Mouse (Mus musculus) hindbrain, embryonic 11.5 days (tissue): Measurements from ENCODE around the gene Rgp1. TPM values are rescaled to one million over a fixed set of nuclear protein-coding genes. Genes with fewer than 3 reads are reported as not detected.
A peak's percentile ranks its signal among the peaks of the same experiment; 100 is the strongest.

ENCODE experiments used
- ATAC-seq: fragments of 200-750 bp; cut with Nextera tagmentation; 2 replicates; pipeline ENCODE4 v1.8.0; 2017; ENCODE audit warnings: mild to moderate bottlenecking, moderate TSS enrichment, moderate library complexity; ENCODE audit not compliant: low FRiP score
- DNase-seq: peaks from one replicate; pipeline ENCODE4 v3.0.0-alpha.2; 2015; ENCODE audit warnings: low spot score
- H3K27ac ChIP-seq: fragments of 300-500 bp; sonication (generic); 2 replicates; pipeline ENCODE4 v1.5.1; 2014; ENCODE audit warnings: mild to moderate bottlenecking, low read depth, low read length
- H3K27me3 ChIP-seq: fragments of 300-500 bp; sonication (generic); 2 replicates; pipeline ENCODE4 v1.6.1; 2014; ENCODE audit warnings: mild to moderate bottlenecking, low read length, moderate library complexity, mixed read lengths; ENCODE audit not compliant: control insufficient read depth, insufficient read depth
- H3K36me3 ChIP-seq: fragments of 300-500 bp; sonication (generic); 2 replicates; pipeline ENCODE4 v1.6.1; 2014; ENCODE audit warnings: mild to moderate bottlenecking, low read length, moderate library complexity, mixed read lengths; ENCODE audit not compliant: control insufficient read depth, insufficient read depth
- H3K4me1 ChIP-seq: fragments of 300-500 bp; sonication (generic); replicated peaks from 2 replicates; pipeline ENCODE4 v1.6.1; 2014; ENCODE audit warnings: low read length, mixed read lengths; ENCODE audit not compliant: control insufficient read depth, insufficient read depth
- H3K4me2 ChIP-seq: fragments of 300-500 bp; sonication (generic); replicated peaks from 2 replicates; pipeline ENCODE4 v1.6.1; 2014; ENCODE audit warnings: mild to moderate bottlenecking, low read depth, low read length
- H3K4me3 ChIP-seq: fragments of 300-500 bp; sonication (generic); 2 replicates; pipeline ENCODE4 v1.5.1; 2014; ENCODE audit warnings: low read depth, low read length
- H3K9ac ChIP-seq: fragments of 300-500 bp; sonication (generic); 2 replicates; pipeline ENCODE4 v1.6.1; 2014; ENCODE audit warnings: low read depth, low read length
- H3K9me3 ChIP-seq: fragments of 300-500 bp; sonication (generic); 2 replicates; pipeline ENCODE4 v1.6.1; 2016; ENCODE audit warnings: low read length; ENCODE audit not compliant: control insufficient read depth
- WGBS: fragments of 180-500 bp; shearing (Covaris S2); extraction: QIAGEN DNeasy Blood & Tissue Kit; methylation state at CpG from one replicate; pipeline ENCODE4 v1.1.7; 2014; 5-methylcytosine and 5-hydroxymethylcytosine counted together
- polyA plus RNA-seq: library from polyadenylated mRNA; unstranded; fragments of >200 nt; fragmentation: Nextera tagmentation; extraction: Ambion mirVana; gene quantifications from 2 replicates; pipeline ENCODE4 v1.2.1, GENCODE M21; 2014

The Rgp1 gene
- polyA plus RNA-seq, 1 experiment from 2014 or later: 41.1 TPM

DNA sequence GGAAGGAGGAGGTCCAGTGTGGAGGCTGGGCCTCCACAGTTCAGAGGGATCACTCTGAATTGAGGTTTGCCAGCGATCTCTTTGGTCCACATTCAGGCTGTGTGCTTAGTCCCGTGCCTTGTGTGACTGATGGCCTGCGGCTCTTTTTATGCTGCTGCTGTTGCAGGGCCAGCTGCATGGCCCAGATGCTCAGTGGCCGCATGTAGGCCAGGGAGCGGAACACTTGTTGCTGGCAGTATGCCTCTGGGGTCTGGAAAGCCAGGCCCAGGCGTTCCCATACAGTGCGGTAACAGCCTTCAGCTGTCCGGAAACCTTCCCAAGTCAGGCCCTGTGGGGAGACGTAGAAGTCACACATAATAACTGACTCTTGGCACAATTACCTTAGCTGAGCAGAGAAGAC is 11.4 kb upstream of the Rgp1 start:
- H3K27me3 ChIP-seq: no peaks in the 10 kb centered on the region
- no peak overlapping the region for H3K27ac ChIP-seq
- no peak overlapping the region for H3K4me3 ChIP-seq
- peaks cover 4% of the 10 kb centered on the region for H3K4me1 ChIP-seq
- ATAC-seq: no peak
- DNase-seq: no peak
- 97% methylated on average over 9 of the region's 9 CpGs for WGBS
- H3K4me2 ChIP-seq: no peak overlapping the region
- H3K9ac ChIP-seq: no peak overlapping the region
- H3K36me3 ChIP-seq: peaks cover 24% of the 10 kb centered on the region
- H3K9me3 ChIP-seq: no peaks in the 10 kb centered on the region

DNA sequence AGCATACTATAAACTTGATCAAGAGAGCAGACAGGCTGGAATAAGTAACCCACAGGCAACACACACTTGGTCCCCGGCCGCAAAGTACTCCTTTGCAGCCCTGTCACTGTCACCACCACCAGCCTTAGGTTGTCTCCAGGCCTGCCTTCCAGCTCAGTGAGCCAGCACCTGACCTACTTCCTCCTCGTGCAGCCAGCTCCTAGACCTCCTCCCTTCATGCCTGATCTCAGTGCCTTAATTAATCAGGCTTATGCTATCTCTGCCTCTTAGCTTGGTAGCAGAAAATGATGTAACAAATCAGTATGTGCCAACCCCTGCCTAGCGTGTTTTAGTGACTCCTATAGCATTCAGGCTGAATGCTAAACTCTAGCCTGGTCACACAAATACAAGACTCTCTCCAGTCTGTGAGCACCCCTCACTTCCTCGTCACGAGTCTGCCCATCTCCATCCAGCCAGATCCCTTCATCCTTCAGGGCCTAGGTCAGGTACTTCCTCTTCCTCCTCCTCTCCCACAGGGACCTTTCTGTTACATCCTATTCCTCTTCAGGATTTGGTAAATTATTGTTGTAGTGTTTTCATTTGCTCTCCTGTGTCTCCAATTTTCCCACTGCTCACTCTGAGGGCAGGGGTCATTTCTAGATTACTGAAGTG is 7.0 kb upstream of the Rgp1 start:
- WGBS: 90% methylated on average over 6 of the region's 6 CpGs
- Histone ChIP-seq H3K27me3 (no peaks in the 10 kb centered on the region), H3K4me2 (no peak overlapping the region), H3K9me3 (no peaks in the 10 kb centered on the region), H3K27ac (no peak overlapping the region), H3K4me1 (no peaks in the 10 kb centered on the region; the same call in 1 of the 2 replicates), H3K36me3 (peaks cover 22% of the 10 kb centered on the region), H3K9ac (no peak overlapping the region), H3K4me3 (no peak overlapping the region)
- DNase-seq (no peak), ATAC-seq (no peak)

DNA sequence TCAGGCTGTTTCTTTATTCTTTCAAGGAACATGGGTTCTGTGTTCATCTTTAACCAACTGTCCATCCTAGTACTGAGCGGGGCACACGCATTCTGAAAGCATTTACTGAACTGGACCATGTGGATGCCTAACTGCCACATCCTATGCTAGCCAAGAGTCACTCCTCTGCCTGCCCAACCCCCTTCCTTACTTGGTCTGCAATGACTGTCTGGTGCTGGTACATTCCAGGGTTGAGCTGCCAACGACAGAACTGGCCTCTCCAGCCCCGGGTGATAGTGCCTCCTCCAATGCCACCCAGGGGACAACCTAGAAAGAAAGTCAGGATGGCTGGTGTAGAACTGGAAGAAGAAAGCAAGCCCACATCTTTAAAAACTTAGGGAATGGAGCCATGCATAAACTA is 5.0 kb upstream of the Rgp1 start:
- H3K4me3 ChIP-seq: no peak overlapping the region
- no peaks in the 10 kb centered on the region for H3K9me3 ChIP-seq
- no peak overlapping the region for H3K9ac ChIP-seq
- 93% methylated on average over 4 of the region's 4 CpGs for WGBS
- no peak overlapping the region for H3K4me2 ChIP-seq
- no peak for ATAC-seq
- H3K27ac ChIP-seq: no peak overlapping the region
- no peak for DNase-seq
- H3K36me3 ChIP-seq: peaks cover 18% of the 10 kb centered on the region
- peaks cover 10% of the 10 kb centered on the region; the same call in 1 of the 2 replicates for H3K4me1 ChIP-seq
- no peaks in the 10 kb centered on the region for H3K27me3 ChIP-seq

DNA sequence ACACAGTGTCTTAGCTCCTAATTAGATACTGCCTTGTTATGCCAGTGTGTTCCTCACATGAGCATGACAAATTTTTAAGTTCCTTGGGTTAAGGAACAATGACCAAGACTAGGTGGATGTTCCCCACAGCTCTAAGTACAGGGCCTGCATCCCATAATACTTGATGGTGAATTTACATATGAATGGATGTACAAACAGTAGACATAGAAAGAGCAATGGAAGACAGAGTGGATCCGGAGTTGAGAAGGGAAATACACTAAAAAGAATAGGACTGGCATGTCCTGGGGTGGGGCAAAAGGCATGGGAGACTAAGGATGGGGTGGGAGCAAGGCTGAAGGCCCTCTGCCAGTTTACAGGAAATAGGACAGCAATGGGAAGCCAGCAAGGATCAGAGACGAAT is 3.2 kb upstream of the Rgp1 start:
- ATAC-seq: no peak
- no peak overlapping the region for H3K4me3 ChIP-seq

DNA sequence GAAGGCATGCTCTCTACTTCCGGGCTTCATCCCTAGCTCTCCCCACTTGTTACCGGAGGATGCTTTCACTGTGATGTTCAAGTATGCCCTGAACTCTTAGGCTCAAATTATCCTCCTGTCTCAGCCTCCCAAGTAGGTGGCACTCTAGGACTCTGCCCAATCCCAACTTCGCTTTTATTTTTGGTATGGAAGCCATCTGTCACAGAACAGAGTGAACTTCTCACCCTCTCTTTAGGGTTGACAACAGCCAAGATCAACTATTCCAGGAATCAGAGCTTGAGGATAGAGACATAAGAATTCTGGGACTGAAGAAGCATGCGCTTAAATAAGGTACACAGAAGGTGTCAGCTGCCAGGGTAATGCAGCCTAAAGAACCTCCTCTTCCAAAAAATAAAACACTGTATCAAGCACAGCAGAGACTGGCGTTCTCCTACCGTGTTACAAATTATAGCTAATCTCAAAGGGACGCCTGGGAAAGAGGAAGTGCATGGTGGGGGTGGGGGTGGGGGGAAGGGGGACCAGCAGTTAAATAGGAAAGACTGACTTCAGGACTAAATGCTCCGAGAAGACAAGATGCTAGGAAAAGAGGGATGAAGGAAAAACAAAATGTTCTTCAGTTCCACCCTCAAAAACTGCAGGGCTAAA is 1.2 kb upstream of the Rgp1 start:
- peaks cover 10% of the 10 kb centered on the region; the same call in 1 of the 2 replicates for H3K4me1 ChIP-seq
- H3K4me3 ChIP-seq: peak overlapping the region; percentile 86
- no peak for ATAC-seq
- H3K27me3 ChIP-seq: no peaks in the 10 kb centered on the region
- no peak overlapping the region for H3K27ac ChIP-seq
- no peak for DNase-seq
- 55% methylated on average over 8 of the region's 8 CpGs for WGBS
- no peaks in the 10 kb centered on the region for H3K9me3 ChIP-seq
- H3K9ac ChIP-seq: peak overlapping the region; percentile 95
- peak overlapping the region; percentile 76 for H3K4me2 ChIP-seq
- peaks cover 1% of the 10 kb centered on the region; the same call in 1 of the 2 replicates for H3K36me3 ChIP-seq

More for the DNA sequence above, 3.2 kb upstream of the Rgp1 start:
- DNase-seq: no peak
- WGBS: 83% methylated on average over 2 of the region's 2 CpGs
- Histone ChIP-seq H3K36me3 (peaks cover 5% of the 10 kb centered on the region), H3K4me1 (peaks cover 10% of the 10 kb centered on the region; the same call in 1 of the 2 replicates), H3K27ac (no peak overlapping the region), H3K9me3 (no peaks in the 10 kb centered on the region), H3K27me3 (no peaks in the 10 kb centered on the region), H3K9ac (no peak overlapping the region), H3K4me2 (peak overlapping the region; percentile 12; the same call in 1 of the 2 replicates)

DNA sequence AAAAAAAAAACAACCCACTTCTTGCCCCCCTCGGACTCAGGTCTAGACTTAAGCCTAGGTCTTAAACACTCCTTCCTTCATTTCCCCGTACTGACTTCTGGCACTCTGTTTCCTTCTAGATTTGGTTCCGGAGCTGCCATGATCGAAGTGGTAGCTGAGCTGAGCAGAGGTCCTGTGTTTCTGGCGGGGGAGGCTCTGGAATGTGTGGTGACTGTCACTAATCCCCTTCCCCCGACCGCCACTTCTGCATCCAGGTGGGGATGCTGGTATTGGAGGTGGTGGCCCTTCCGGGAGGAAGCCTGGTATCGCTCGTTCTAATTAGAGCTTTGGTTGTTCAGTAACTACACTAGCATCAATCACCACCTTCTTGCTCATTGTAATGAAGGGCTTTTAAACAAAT is 741 bp downstream of the Rgp1 start:
- H3K4me2 ChIP-seq: peak overlapping the region; percentile 76
- 0 out of 2 replicates have a peak, but pooled peaks cover 5% of the 10 kb centered on the region for H3K36me3 ChIP-seq
- peak overlapping the region; percentile 86 for H3K4me3 ChIP-seq
- ATAC-seq: no peak
- H3K27me3 ChIP-seq: no peaks in the 10 kb centered on the region
- H3K27ac ChIP-seq: no peak overlapping the region
- peaks cover 10% of the 10 kb centered on the region; the same call in 1 of the 2 replicates for H3K4me1 ChIP-seq
- no peak for DNase-seq
- WGBS: 9% methylated on average over 10 of the region's 10 CpGs
- peak overlapping the region; percentile 95 for H3K9ac ChIP-seq
- H3K9me3 ChIP-seq: no peaks in the 10 kb centered on the region

DNA sequence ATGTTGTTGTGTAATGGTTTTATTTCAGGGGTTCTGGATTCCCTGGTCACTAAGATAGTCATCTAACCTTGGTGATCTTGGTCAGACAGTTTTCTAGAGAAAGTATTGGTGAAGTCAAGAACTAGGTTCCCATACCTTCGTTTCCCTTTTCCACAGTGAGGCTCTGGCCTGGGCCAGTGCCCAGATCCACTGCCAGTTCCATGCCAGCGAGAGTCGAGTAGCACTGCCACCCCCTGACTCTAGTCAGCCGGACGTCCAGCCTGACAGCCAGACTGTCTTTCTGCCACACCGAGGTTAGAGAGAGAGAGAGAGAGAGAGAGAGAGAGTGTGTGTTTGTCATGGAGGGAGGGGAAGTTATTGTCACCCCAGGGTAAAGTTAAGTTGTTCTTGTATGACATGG is 1.2 kb downstream of the Rgp1 start:
- Histone ChIP-seq H3K27ac (no peak overlapping the region), H3K36me3 (0 out of 2 replicates have a peak, but pooled peaks cover 5% of the 10 kb centered on the region), H3K4me3 (peak overlapping the region; percentile 86), H3K4me1 (peaks cover 10% of the 10 kb centered on the region; the same call in 1 of the 2 replicates), H3K4me2 (peak overlapping the region; percentile 76), H3K27me3 (no peaks in the 10 kb centered on the region), H3K9me3 (no peaks in the 10 kb centered on the region), H3K9ac (no peak overlapping the region)
- no peak for DNase-seq
- ATAC-seq: no peak
- WGBS: 88% methylated on average over 6 of the region's 6 CpGs

DNA sequence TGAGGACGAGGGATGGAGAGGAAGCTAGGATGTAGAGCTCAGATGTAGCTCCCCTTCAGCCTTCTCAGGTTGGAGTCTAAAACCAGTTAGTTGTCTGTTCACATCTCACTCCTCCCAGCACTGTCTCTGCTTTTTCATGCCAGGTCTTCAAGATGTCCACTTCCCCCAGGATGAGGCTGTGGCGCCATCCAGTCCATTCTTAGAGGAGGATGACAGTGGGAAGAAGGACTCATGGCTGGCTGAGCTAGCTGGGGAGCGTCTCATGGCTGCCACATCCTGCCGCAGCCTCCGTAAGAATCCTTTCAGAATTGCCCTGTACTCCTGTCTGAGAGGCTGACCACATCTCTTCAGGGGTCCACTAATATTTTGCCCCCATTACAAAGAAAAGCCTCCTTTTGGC is 2.2 kb downstream of the Rgp1 start:
- no peak overlapping the region for H3K9ac ChIP-seq

More for the DNA sequence above, 2.2 kb downstream of the Rgp1 start:
- WGBS: 91% methylated on average over 5 of the region's 5 CpGs
- Histone ChIP-seq H3K4me2 (no peak overlapping the region), H3K4me1 (peaks cover 10% of the 10 kb centered on the region; the same call in 1 of the 2 replicates), H3K27ac (no peak overlapping the region), H3K4me3 (no peak overlapping the region), H3K9me3 (no peaks in the 10 kb centered on the region), H3K36me3 (0 out of 2 replicates have a peak, but pooled peaks cover 5% of the 10 kb centered on the region), H3K27me3 (no peaks in the 10 kb centered on the region)
- ATAC-seq: no peak
- DNase-seq: no peak
